Mouse (Mus musculus): Measurements from ENCODE around the gene Osbpl3.

- TF ChIP-seq CTCF (IDR thresholded peaks at IDR 0.05; ENCODE audit: borderline replicate concordance, insufficient read depth, low read length) (no peak), POLR2A (IDR thresholded peaks at IDR 0.05; ENCODE audit: low read depth, low read length) (no peak)
Measured at GRCm38 (mm10) chr6:50362704-50363261, 93.2 kb downstream of the Osbpl3 start.

Data from embryonic fibroblast, embryonic 13.5 days (primary cell).